Mouse (Mus musculus): ENCODE results near the gene Gtpbp3. TPM values are rescaled to one million over a fixed set of nuclear protein-coding genes. Genes with fewer than 3 reads are reported as not detected.

The Gtpbp3 gene
- polyA plus RNA-seq (2015; fragmentation: Nextera tagmentation; extraction: Ambion mirVana), result 21.3 and 22.9 TPM in 2 replicates

DNA sequence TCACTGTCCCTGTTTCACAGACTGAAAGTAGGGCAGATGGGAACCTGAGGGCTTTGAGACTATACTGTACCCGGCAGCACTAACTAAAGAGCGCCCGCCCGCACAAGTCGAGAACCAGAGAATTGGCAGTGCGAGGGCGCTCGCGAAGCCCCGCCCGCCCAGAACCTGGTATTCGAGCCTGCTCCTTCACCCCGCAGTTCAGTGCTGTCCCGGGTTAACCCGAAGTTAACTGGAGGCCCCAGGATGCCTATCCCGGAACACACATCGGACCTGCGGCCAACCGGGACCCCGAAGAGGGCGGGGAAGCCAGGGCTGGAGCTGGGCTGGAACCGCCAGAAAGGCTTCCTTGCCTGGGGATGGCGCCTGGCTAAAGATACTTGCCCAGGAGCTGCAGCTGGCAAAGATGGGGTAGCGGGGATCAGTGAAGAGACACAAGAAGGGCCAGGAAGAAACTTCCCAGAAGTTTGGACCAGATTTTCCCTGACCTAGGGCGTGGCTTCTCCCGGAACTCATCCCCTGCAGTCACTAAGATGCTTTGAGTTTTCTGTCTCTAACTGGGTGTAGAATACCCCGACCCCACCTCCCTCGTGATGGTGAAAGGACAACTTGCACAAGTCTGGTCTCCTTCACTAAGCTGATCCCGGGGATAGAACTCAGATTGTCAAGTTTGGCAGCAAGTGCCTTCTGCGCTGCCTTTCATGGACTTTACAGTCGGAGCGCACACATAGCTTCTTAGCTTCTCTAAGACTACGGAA lies at the start of gene Gtpbp3:
Gene Gtpbp3 (plus strand): TSS at position 413 of the 755 bp plus-strand sequence.
- H3K9me3 ChIP-seq (replicated peaks), result no peaks in the 10 kb centered on the region
- H3K9ac ChIP-seq, result peak within 1 kb of the TSS; percentile 88
- peak within 1 kb of the TSS; percentile 100 for H3K4me2 ChIP-seq
- ATAC-seq (replicated peaks; ENCODE audit: low FRiP score), result peak; percentile 50
- H3K4me1 ChIP-seq, result peaks cover 48% of the 10 kb centered on the region
- H3K27ac ChIP-seq, result peak within 1 kb of the TSS; percentile 96
- H3K36me3 ChIP-seq, result peaks cover 36% of the 10 kb centered on the region
- H3K27me3 ChIP-seq, result no peaks in the 10 kb centered on the region
- under 1% methylated on average over 33 of the region's 33 CpGs for whole genome bisulfite sequencing
- peak within 1 kb of the TSS; percentile 87 for H3K4me3 ChIP-seq (replicated peaks)

DNA sequence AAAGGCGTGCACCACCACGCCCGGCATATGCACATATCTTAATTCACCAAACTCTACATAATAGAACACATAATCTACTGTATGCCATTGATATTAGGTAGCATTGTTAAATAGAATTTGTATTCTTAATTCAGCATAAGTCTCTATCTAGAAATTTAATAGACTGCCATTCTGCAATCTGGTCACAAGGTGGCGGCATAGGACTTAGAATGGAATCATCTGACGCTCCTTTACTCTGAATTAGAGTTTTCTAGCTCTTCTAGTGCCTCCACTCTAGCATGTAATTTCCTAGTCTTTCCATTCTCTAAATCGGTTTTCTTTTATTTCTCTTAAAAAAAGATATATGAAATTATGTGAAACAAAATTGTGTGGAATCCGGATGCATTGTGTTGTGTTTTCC lies 46.5 kb upstream of the Gtpbp3 start:
- Histone ChIP-seq H3K4me1 (no peaks in the 10 kb centered on the region), H3K9me3 (replicated peaks) (no peaks in the 10 kb centered on the region), H3K27ac (no peak overlapping the region), H3K27me3 (peaks cover 27% of the 10 kb centered on the region), H3K4me3 (replicated peaks) (no peak overlapping the region), H3K4me2 (no peak overlapping the region), H3K36me3 (no peaks in the 10 kb centered on the region), H3K9ac (no peak overlapping the region)
- WGBS, result 0% methylated on average over 7 of the region's 7 CpGs
- no peak for ATAC-seq (replicated peaks; ENCODE audit: low FRiP score)

DNA sequence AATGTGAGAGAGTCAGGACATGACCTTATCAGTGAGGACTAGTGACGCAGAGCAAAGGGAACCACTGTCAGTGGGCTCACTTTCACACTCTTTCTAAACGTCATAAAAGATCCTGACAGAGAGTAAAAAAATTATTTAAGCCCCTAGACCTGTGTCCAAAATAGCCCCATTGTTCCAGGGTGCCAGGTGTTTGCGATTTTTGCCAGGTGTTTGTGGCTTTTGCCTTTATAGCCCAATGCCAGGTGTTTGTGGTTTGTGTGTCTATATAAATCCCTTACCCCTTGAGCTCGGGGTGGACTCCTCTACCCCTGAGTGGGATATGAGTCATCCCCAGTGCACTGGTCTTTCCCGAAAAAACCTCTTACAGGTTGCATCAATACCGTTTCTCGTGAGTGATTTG lies 42.8 kb upstream of the Gtpbp3 start:
- H3K27me3 ChIP-seq, result peaks cover 18% of the 10 kb centered on the region
- H3K4me1 ChIP-seq, result no peaks in the 10 kb centered on the region
- H3K27ac ChIP-seq, result no peak overlapping the region
- H3K9me3 ChIP-seq (replicated peaks), result no peaks in the 10 kb centered on the region
- 83% methylated on average over 7 of the region's 7 CpGs for WGBS
- H3K36me3 ChIP-seq, result no peaks in the 10 kb centered on the region
- H3K9ac ChIP-seq, result no peak overlapping the region
- H3K4me3 ChIP-seq (replicated peaks), result no peak overlapping the region
- ATAC-seq (replicated peaks; ENCODE audit: low FRiP score), result no peak
- no peak overlapping the region for H3K4me2 ChIP-seq

DNA sequence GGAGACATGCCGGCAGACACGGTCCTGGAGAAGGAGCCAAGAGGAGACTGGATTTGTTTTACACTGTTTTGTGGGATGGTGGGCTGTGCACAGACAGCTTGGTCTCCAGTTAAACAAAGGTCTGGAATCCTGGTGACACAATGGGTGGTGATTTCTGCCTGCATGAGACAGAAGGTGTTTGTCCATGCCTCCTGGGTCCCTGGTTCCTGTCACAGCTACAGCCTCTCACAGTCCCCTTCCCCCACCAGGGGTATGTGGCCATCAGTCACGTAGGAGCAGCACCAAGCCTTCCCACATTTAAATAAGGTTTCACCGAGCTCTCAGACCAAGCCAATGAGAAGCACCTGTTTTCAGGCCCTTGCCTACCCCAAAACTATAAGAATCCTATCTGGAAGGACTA lies 36.6 kb upstream of the Gtpbp3 start:
- no peak overlapping the region for H3K4me2 ChIP-seq
- no peaks in the 10 kb centered on the region for H3K27me3 ChIP-seq
- no peak for ATAC-seq (replicated peaks; ENCODE audit: low FRiP score)
- no peak overlapping the region for H3K27ac ChIP-seq
- WGBS, result 70% methylated on average over 4 of the region's 4 CpGs
- H3K9me3 ChIP-seq (replicated peaks), result no peaks in the 10 kb centered on the region
- H3K36me3 ChIP-seq, result no peaks in the 10 kb centered on the region
- no peaks in the 10 kb centered on the region for H3K4me1 ChIP-seq
- H3K9ac ChIP-seq, result no peak overlapping the region
- H3K4me3 ChIP-seq (replicated peaks), result no peak overlapping the region

DNA sequence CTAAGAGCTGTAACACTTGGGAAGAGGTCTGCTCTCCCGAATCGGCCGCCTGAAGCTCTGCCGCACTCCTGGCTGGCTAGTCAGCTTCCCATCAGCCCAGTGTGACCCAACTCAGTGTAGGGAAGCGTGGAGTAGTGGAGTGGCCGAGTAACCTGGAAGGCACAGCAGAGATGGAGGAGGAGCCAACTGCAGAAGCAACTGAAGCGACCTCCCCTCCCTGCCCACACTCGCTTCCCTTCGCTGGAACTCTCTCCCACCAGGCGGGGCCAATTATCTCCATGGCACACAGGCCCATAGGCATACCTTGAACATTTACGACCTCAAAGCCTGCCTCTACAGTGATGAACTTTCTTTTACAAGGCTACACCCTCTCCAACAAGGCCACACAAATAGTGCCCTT lies 36.1 kb upstream of the Gtpbp3 start:
- Histone ChIP-seq H3K9me3 (replicated peaks) (no peaks in the 10 kb centered on the region), H3K4me1 (no peaks in the 10 kb centered on the region), H3K9ac (no peak overlapping the region), H3K27ac (no peak overlapping the region), H3K36me3 (no peaks in the 10 kb centered on the region), H3K4me3 (replicated peaks) (no peak overlapping the region), H3K4me2 (no peak overlapping the region), H3K27me3 (no peaks in the 10 kb centered on the region)
- 39% methylated on average over 11 of the region's 11 CpGs for WGBS
- ATAC-seq (replicated peaks; ENCODE audit: low FRiP score), result no peak

DNA sequence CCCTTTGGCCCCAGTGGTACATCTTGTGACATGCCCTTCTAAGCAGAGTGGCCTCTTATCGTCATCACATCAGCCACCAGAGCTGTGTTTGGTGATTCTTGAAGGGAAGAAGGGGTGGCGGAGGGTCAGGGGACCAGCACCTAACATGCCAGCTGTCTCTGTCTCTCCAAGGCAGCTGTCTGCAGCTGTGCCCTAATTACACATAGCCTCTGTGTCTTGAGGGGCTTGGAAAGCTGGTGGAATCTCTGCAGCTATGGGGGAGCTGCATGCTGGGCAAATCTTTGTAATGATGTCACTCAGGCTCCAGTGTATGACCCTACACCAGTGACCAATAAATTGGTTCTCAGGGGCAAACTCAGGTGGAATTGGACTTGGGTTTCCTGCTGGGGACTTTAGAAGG lies 35.2 kb upstream of the Gtpbp3 start:
- H3K9ac ChIP-seq, result no peak overlapping the region
- no peaks in the 10 kb centered on the region; the same call in 1 of the 2 replicates for H3K4me1 ChIP-seq
- no peak for ATAC-seq (replicated peaks; ENCODE audit: low FRiP score)
- H3K4me3 ChIP-seq (replicated peaks), result no peak overlapping the region
- H3K4me2 ChIP-seq, result no peak overlapping the region
- H3K36me3 ChIP-seq, result peaks cover 6% of the 10 kb centered on the region; the same call in 1 of the 2 replicates
- WGBS, result 77% methylated on average over 2 of the region's 2 CpGs
- no peaks in the 10 kb centered on the region for H3K9me3 ChIP-seq (replicated peaks)
- H3K27me3 ChIP-seq, result no peaks in the 10 kb centered on the region
- H3K27ac ChIP-seq, result no peak overlapping the region

- H3K9ac ChIP-seq, result no peak overlapping the region
- H3K4me3 ChIP-seq (replicated peaks), result no peak overlapping the region
- H3K27ac ChIP-seq, result no peak overlapping the region
- ATAC-seq (replicated peaks; ENCODE audit: low FRiP score), result no peak
- H3K36me3 ChIP-seq, result peaks cover 26% of the 10 kb centered on the region
- H3K9me3 ChIP-seq (replicated peaks), result no peaks in the 10 kb centered on the region
- H3K4me2 ChIP-seq, result no peak overlapping the region
- H3K27me3 ChIP-seq, result no peaks in the 10 kb centered on the region
- no peaks in the 10 kb centered on the region; the same call in 1 of the 2 replicates for H3K4me1 ChIP-seq
- 74% methylated on average over 8 of the region's 8 CpGs for WGBS
These were observed 33.2 kb upstream of the Gtpbp3 start for GRCm38 (mm10) chr8:71454668-71455067.

DNA sequence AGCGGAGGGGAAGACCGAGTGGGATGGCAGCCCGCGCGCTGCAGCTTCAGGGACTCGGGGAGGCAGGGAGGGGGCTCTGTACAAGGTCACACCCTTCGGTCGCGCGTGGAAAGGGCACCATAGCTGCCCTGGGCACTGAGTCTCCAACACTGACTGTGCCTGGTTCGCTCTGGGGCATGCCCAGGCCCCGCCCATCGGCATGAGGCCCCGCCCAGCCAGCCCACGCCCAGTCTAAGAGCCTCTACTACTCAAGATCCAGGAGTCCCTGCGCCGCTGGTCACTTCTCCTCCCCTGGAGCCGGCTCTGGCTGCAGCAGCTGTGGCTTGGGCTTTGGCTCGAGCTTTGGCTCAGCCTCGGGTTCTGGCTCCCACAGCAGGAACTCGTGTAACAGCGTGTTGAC lies 31.0 kb upstream of the Gtpbp3 start:
- Histone ChIP-seq H3K4me2 (no peak overlapping the region), H3K4me1 (no peaks in the 10 kb centered on the region; the same call in 1 of the 2 replicates), H3K4me3 (replicated peaks) (no peak overlapping the region), H3K27ac (no peak overlapping the region), H3K9me3 (replicated peaks) (no peaks in the 10 kb centered on the region), H3K27me3 (no peaks in the 10 kb centered on the region), H3K9ac (no peak overlapping the region), H3K36me3 (peaks cover 45% of the 10 kb centered on the region)
- ATAC-seq (replicated peaks; ENCODE audit: low FRiP score), result no peak
- WGBS, result 49% methylated on average over 22 of the region's 22 CpGs

- peaks cover 7% of the 10 kb centered on the region for H3K4me1 ChIP-seq
- no peak overlapping the region for H3K9ac ChIP-seq
- H3K27ac ChIP-seq, result no peak overlapping the region
- H3K36me3 ChIP-seq, result peaks cover 45% of the 10 kb centered on the region
- no peak overlapping the region for H3K4me2 ChIP-seq
- ATAC-seq (replicated peaks; ENCODE audit: low FRiP score), result no peak
- H3K4me3 ChIP-seq (replicated peaks), result no peak overlapping the region
- 85% methylated on average over 20 of the region's 20 CpGs for WGBS
- H3K27me3 ChIP-seq, result no peaks in the 10 kb centered on the region
- no peaks in the 10 kb centered on the region for H3K9me3 ChIP-seq (replicated peaks)
These were observed 30.1 kb upstream of the Gtpbp3 start for GRCm38 (mm10) chr8:71457659-71458270.

GRCm38 (mm10) chr8:71460716-71461115 lies 27.2 kb upstream of the Gtpbp3 start:
- Histone ChIP-seq H3K9me3 (replicated peaks) (no peaks in the 10 kb centered on the region), H3K4me3 (replicated peaks) (no peak overlapping the region), H3K36me3 (peaks cover 45% of the 10 kb centered on the region), H3K27me3 (no peaks in the 10 kb centered on the region), H3K4me2 (no peak overlapping the region), H3K27ac (no peak overlapping the region), H3K9ac (no peak overlapping the region), H3K4me1 (peaks cover 27% of the 10 kb centered on the region)
- ATAC-seq (replicated peaks; ENCODE audit: low FRiP score), result no peak
- WGBS, result 94% methylated on average over 6 of the region's 6 CpGs

GRCm38 (mm10) chr8:71461152-71461840 lies 26.6 kb upstream of the Gtpbp3 start:
- Histone ChIP-seq H3K4me1 (peaks cover 33% of the 10 kb centered on the region), H3K36me3 (peaks cover 50% of the 10 kb centered on the region), H3K27ac (no peak overlapping the region), H3K9me3 (replicated peaks) (no peaks in the 10 kb centered on the region), H3K4me2 (no peak overlapping the region), H3K9ac (no peak overlapping the region), H3K4me3 (replicated peaks) (no peak overlapping the region), H3K27me3 (no peaks in the 10 kb centered on the region)
- no peak for ATAC-seq (replicated peaks; ENCODE audit: low FRiP score)
- 80% methylated on average over 47 of the region's 47 CpGs for WGBS

DNA sequence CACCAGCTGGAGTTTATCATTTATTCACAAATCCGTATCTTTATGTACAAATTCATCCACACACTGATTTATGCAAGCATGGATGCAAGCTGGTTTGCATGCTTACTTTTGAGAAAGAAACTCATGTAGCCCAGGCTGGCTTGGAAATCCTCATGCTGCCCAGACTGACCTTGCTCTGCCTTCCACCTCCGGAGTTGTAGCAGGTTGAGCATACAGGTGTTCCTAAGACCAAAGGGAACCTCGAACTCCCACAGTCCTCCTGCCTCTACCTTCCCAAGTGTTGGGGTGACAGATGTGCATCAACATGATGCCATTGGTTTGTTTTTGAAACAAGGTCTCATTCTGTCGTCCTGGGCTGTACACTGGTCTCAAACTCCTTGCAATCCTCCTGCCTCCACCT lies 25.7 kb upstream of the Gtpbp3 start:
- peak overlapping the region; percentile 92 for H3K4me3 ChIP-seq (replicated peaks)
- no peak for ATAC-seq (replicated peaks; ENCODE audit: low FRiP score)
- peaks cover 56% of the 10 kb centered on the region for H3K36me3 ChIP-seq
- no peak overlapping the region for H3K9ac ChIP-seq
- H3K27ac ChIP-seq, result no peak overlapping the region
- peak overlapping the region; percentile 89 for H3K4me2 ChIP-seq
- 67% methylated on average over 4 of the region's 4 CpGs for WGBS
- H3K9me3 ChIP-seq (replicated peaks), result no peaks in the 10 kb centered on the region
- H3K27me3 ChIP-seq, result no peaks in the 10 kb centered on the region
- peaks cover 33% of the 10 kb centered on the region for H3K4me1 ChIP-seq

Measured in kidney, embryonic 15.5 days (tissue).